Mouse (Mus musculus) embryonic facial prominence, embryonic 14.5 days (tissue): Measurements from ENCODE around the gene Hrasls5. TPM values are rescaled to one million over a fixed set of nuclear protein-coding genes. Genes with fewer than 3 reads are reported as not detected.
A peak's percentile ranks its signal among the peaks of the same experiment; 100 is the strongest.

Experiments
- ATAC-seq: fragments of 200-750 bp; cut with Nextera tagmentation; 2 replicates; pipeline ENCODE4 v1.8.0; 2017; ENCODE audit warnings: low read depth, moderate number of reproducible peaks, moderate TSS enrichment
- DNase-seq: peaks from one replicate; pipeline ENCODE4 v3.0.0-alpha.2; 2015; ENCODE audit warnings: low spot score
- H3K27ac ChIP-seq: fragments of 300-500 bp; sonication (generic); replicated peaks from 2 replicates; pipeline ENCODE4 v1.5.1; 2014; ENCODE audit warnings: low read depth, mild to moderate bottlenecking, low read length, moderate library complexity
- H3K27me3 ChIP-seq: fragments of 300-500 bp; sonication (generic); replicated peaks from 2 replicates; pipeline ENCODE4 v1.6.1; 2014; ENCODE audit warnings: low read length; ENCODE audit not compliant: control insufficient read depth, insufficient read depth
- H3K36me3 ChIP-seq: fragments of 300-500 bp; sonication (generic); 2 replicates; pipeline ENCODE4 v1.6.1; 2014; ENCODE audit warnings: low read length, mixed read lengths; ENCODE audit not compliant: control insufficient read depth, insufficient read depth
- H3K4me1 ChIP-seq: fragments of 300-500 bp; sonication (generic); 2 replicates; pipeline ENCODE4 v1.6.1; 2014; ENCODE audit warnings: antibody characterized with exemption, low read length; ENCODE audit not compliant: control insufficient read depth, insufficient read depth
- H3K4me2 ChIP-seq: fragments of 300-500 bp; sonication (generic); 2 replicates; pipeline ENCODE4 v1.6.1; 2014; ENCODE audit warnings: low read depth, mild to moderate bottlenecking, low read length, moderate library complexity, mixed read lengths
- H3K4me3 ChIP-seq: fragments of 300-500 bp; sonication (generic); 2 replicates; pipeline ENCODE4 v1.5.1; 2014; ENCODE audit warnings: low read depth, mild to moderate bottlenecking, low read length
- H3K9ac ChIP-seq: fragments of 300-500 bp; sonication (generic); 2 replicates; pipeline ENCODE4 v1.6.1; 2014; ENCODE audit warnings: low read depth, mild to moderate bottlenecking, low read length, moderate library complexity, mixed read lengths
- H3K9me3 ChIP-seq: fragments of 300-500 bp; sonication (generic); 2 replicates; pipeline ENCODE4 v1.6.1; 2016; ENCODE audit warnings: low read length; ENCODE audit not compliant: control insufficient read depth
- WGBS: fragments of 180-500 bp; shearing (Covaris S2); extraction: QIAGEN DNeasy Blood & Tissue Kit; methylation state at CpG from one replicate; pipeline ENCODE4 v1.1.7; 2014; 5-methylcytosine and 5-hydroxymethylcytosine counted together
- polyA plus RNA-seq: library from polyadenylated mRNA; unstranded; fragments of >200 nt; fragmentation: Nextera tagmentation; extraction: Ambion mirVana; gene quantifications from 2 replicates; pipeline ENCODE4 v1.2.1, GENCODE M21; 2014

Hrasls5 gene
- polyA plus RNA-seq, 1 experiment from 2014 or later: 0.38 TPM

GRCm38 (mm10) chr19:7598481-7598880 is 13.9 kb upstream of the Hrasls5 start:
- no peaks in the 10 kb centered on the region for H3K4me1 ChIP-seq
- no peak for ATAC-seq
- H3K27me3 ChIP-seq: no peaks in the 10 kb centered on the region
- H3K27ac ChIP-seq: no peak overlapping the region
- H3K9me3 ChIP-seq: no peaks in the 10 kb centered on the region
- H3K4me2 ChIP-seq: no peak overlapping the region
- no peak for DNase-seq
- WGBS: 20% methylated on average over 4 of the region's 4 CpGs
- no peaks in the 10 kb centered on the region for H3K36me3 ChIP-seq
- H3K4me3 ChIP-seq: no peak overlapping the region
- H3K9ac ChIP-seq: no peak overlapping the region

GRCm38 (mm10) chr19:7601551-7601950 is 10.8 kb upstream of the Hrasls5 start:
- Histone ChIP-seq H3K4me1 (peaks cover 9% of the 10 kb centered on the region; the same call in 1 of the 2 replicates), H3K4me2 (no peak overlapping the region), H3K9ac (no peak overlapping the region), H3K36me3 (no peaks in the 10 kb centered on the region), H3K9me3 (no peaks in the 10 kb centered on the region), H3K4me3 (no peak overlapping the region), H3K27me3 (no peaks in the 10 kb centered on the region), H3K27ac (no peak overlapping the region)
- ATAC-seq: no peak
- DNase-seq: no peak
- 84% methylated on average over 4 of the region's 4 CpGs for WGBS

GRCm38 (mm10) chr19:7604107-7604506 is 8.2 kb upstream of the Hrasls5 start:
- no peak overlapping the region for H3K9ac ChIP-seq
- no peak overlapping the region for H3K27ac ChIP-seq
- WGBS: 91% methylated on average over 10 of the region's 10 CpGs
- H3K9me3 ChIP-seq: no peaks in the 10 kb centered on the region
- H3K27me3 ChIP-seq: no peaks in the 10 kb centered on the region
- no peak for ATAC-seq
- no peaks in the 10 kb centered on the region for H3K36me3 ChIP-seq
- no peak overlapping the region for H3K4me2 ChIP-seq
- DNase-seq: no peak
- H3K4me3 ChIP-seq: no peak overlapping the region
- peaks cover 9% of the 10 kb centered on the region; the same call in 1 of the 2 replicates for H3K4me1 ChIP-seq

- Histone ChIP-seq H3K4me2 (no peak overlapping the region), H3K27me3 (no peaks in the 10 kb centered on the region), H3K9ac (no peak overlapping the region), H3K4me1 (peaks cover 9% of the 10 kb centered on the region; the same call in 1 of the 2 replicates), H3K36me3 (no peaks in the 10 kb centered on the region), H3K4me3 (no peak overlapping the region), H3K27ac (no peak overlapping the region), H3K9me3 (no peaks in the 10 kb centered on the region)
- ATAC-seq: no peak
- DNase-seq: no peak
These were observed 7.3 kb upstream of the Hrasls5 start for GRCm38 (mm10) chr19:7605013-7605412.

GRCm38 (mm10) chr19:7605930-7606783 is 6.2 kb upstream of the Hrasls5 start:
- Histone ChIP-seq H3K4me3 (peak overlapping the region; percentile 23), H3K9me3 (no peaks in the 10 kb centered on the region), H3K36me3 (no peaks in the 10 kb centered on the region), H3K27me3 (no peaks in the 10 kb centered on the region), H3K4me2 (peak overlapping the region; percentile 60), H3K27ac (peak overlapping the region; percentile 34; the same call in 1 of the 2 replicates), H3K4me1 (peaks cover 9% of the 10 kb centered on the region; the same call in 1 of the 2 replicates), H3K9ac (peak overlapping the region; percentile 35; the same call in 1 of the 2 replicates)
- 4% methylated on average over 15 of the region's 15 CpGs for WGBS
- DNase-seq (peak; percentile 92), ATAC-seq (peak; percentile 82)

- H3K9me3 ChIP-seq: no peaks in the 10 kb centered on the region
- ATAC-seq (0 out of 2 replicates have a peak, but pooled peaks have one; percentile 6), DNase-seq (peak; percentile 54)
- H3K4me3 ChIP-seq: peak within 1 kb of the TSS; percentile 23
- peak within 1 kb of the TSS; percentile 60 for H3K4me2 ChIP-seq
- peak within 1 kb of the TSS; percentile 34 for H3K27ac ChIP-seq
- H3K27me3 ChIP-seq: no peaks in the 10 kb centered on the region
- H3K36me3 ChIP-seq: no peaks in the 10 kb centered on the region
- 5% methylated on average over 15 of the region's 15 CpGs for WGBS
- peaks cover 11% of the 10 kb centered on the region for H3K4me1 ChIP-seq
- peak within 1 kb of the TSS; percentile 35; the same call in 1 of the 2 replicates for H3K9ac ChIP-seq
These were observed 5.3 kb upstream of the Hrasls5 start, which contains the start of gene Lgals12 for GRCm38 (mm10) chr19:7606801-7607689. Gene Lgals12 (minus strand): TSS chr19:7607193.

- H3K4me3 ChIP-seq: no peak overlapping the region
- H3K27ac ChIP-seq: peak overlapping the region; percentile 28; the same call in 1 of the 2 replicates
- no peak overlapping the region for H3K9ac ChIP-seq
- ATAC-seq (peak; percentile 51; the same call in 1 of the 2 replicates), DNase-seq (peak; percentile 72)
- H3K4me2 ChIP-seq: no peak overlapping the region
- WGBS: 69% methylated on average over 7 of the region's 7 CpGs
- no peaks in the 10 kb centered on the region for H3K27me3 ChIP-seq
- peaks cover 12% of the 10 kb centered on the region for H3K4me1 ChIP-seq
- H3K36me3 ChIP-seq: no peaks in the 10 kb centered on the region
- no peaks in the 10 kb centered on the region for H3K9me3 ChIP-seq
These were observed 4.6 kb upstream of the Hrasls5 start for GRCm38 (mm10) chr19:7607690-7608201.

GRCm38 (mm10) chr19:7613151-7613550 is 810 bp downstream of the Hrasls5 start:
- no peaks in the 10 kb centered on the region for H3K9me3 ChIP-seq
- no peak overlapping the region for H3K9ac ChIP-seq
- no peak overlapping the region for H3K27ac ChIP-seq
- no peak for ATAC-seq
- H3K4me1 ChIP-seq: peaks cover 3% of the 10 kb centered on the region; the same call in 1 of the 2 replicates
- DNase-seq: no peak
- no peaks in the 10 kb centered on the region for H3K36me3 ChIP-seq
- H3K4me3 ChIP-seq: no peak overlapping the region
- WGBS: 78% methylated on average over 7 of the region's 7 CpGs
- H3K4me2 ChIP-seq: no peak overlapping the region
- no peaks in the 10 kb centered on the region for H3K27me3 ChIP-seq
